Comparison of ENCODE assay signal across 19 mouse cellular contexts in genomic region chr1:73630363-73630762, GRCm38 (mm10).
DNase-seq lines count a peak whose midpoint lies in the region; ATAC-seq lines count a peak whose summit lies in the region.
"Had no signal": no experiment of that assay in that cellular context is flagged by ENCODE, and none has a peak within 500 bp of the region (broad histone marks: within the 10 kb centered on the region; RNA-seq: fewer than 3 reads in every experiment).

No protein-coding gene starts in this region.

- no peak overlapping the region for H3K9ac ChIP-seq in kidney, embryonic 15.5 days
- H3K9ac ChIP-seq in liver, embryonic 11.5 days (ENCODE audit: low read depth, low read length) = no peak overlapping the region
- H3K9ac ChIP-seq in hindbrain, embryonic 13.5 days = no peak overlapping the region
- H3K9ac ChIP-seq: embryonic facial prominence, embryonic 12.5 days; lung, embryonic 15.5 days; neural tube, embryonic 15.5 days had no signal

- 10% methylated on average over 1 of the region's 1 CpGs for WGBS in kidney, embryonic 15.5 days
- 30% methylated on average over 1 of the region's 1 CpGs for WGBS in liver, embryonic 11.5 days
- 59% methylated on average over 1 of the region's 1 CpGs for WGBS in hindbrain, embryonic 13.5 days

- peak; percentile 41 for DNase-seq in kidney, adult 11 months
- DNase-seq in retina, embryonic 14.5 days (ENCODE audit: low spot score) = peak; percentile 19
- DNase-seq in retina, postnatal 1 day = no peak
- DNase-seq in liver, embryonic 11.5 days (ENCODE audit: low spot score) = no peak
- peak; percentile 67 for DNase-seq in yolk sac, embryonic 10.5 days (ENCODE audit: low spot score)
- DNase-seq in right cerebral cortex, adult 2 months (ENCODE audit: low spot score in 2 of 2) = no peak
- DNase-seq: cerebellum, adult 18-20 months; gastrocnemius, postnatal 14 days; heart, postnatal 14 days; left cerebral cortex, postnatal 4 days; thymus, postnatal 36 days had no signal

- H3K4me1 ChIP-seq in kidney, embryonic 15.5 days = no peaks in the 10 kb centered on the region
- H3K4me1 ChIP-seq in liver, embryonic 11.5 days (replicated peaks; ENCODE audit: control insufficient read depth, insufficient read depth, low read length) = no peaks in the 10 kb centered on the region
- no peaks in the 10 kb centered on the region for H3K4me1 ChIP-seq in hindbrain, embryonic 13.5 days (replicated peaks)
- H3K4me1 ChIP-seq: embryonic facial prominence, embryonic 12.5 days; megakaryocyte, embryonic 14.5 days had no signal

- no peaks in the 10 kb centered on the region for H3K36me3 ChIP-seq in kidney, embryonic 15.5 days
- H3K36me3 ChIP-seq in liver, embryonic 11.5 days (ENCODE audit: control insufficient read depth, insufficient read depth, low read length) = no peaks in the 10 kb centered on the region
- no peaks in the 10 kb centered on the region for H3K36me3 ChIP-seq in hindbrain, embryonic 13.5 days
- H3K36me3 ChIP-seq: embryonic facial prominence, embryonic 12.5 days; heart, embryonic 10.5 days; lung, embryonic 15.5 days; neural tube, embryonic 15.5 days had no signal

- no peak overlapping the region for H3K4me2 ChIP-seq in kidney, embryonic 15.5 days
- no peak overlapping the region for H3K4me2 ChIP-seq in liver, embryonic 11.5 days
- no peak overlapping the region for H3K4me2 ChIP-seq in hindbrain, embryonic 13.5 days
- H3K4me2 ChIP-seq: embryonic facial prominence, embryonic 12.5 days; lung, embryonic 15.5 days; neural tube, embryonic 15.5 days had no signal

- no peak overlapping the region for H3K4me3 ChIP-seq in kidney, embryonic 15.5 days (replicated peaks)
- no peak overlapping the region for H3K4me3 ChIP-seq in liver, embryonic 11.5 days (ENCODE audit: low read depth, low read length)
- no peak overlapping the region for H3K4me3 ChIP-seq in hindbrain, embryonic 13.5 days
- H3K4me3 ChIP-seq: embryonic facial prominence, embryonic 12.5 days; heart, embryonic 10.5 days; lung, embryonic 15.5 days; megakaryocyte, embryonic 14.5 days; neural tube, embryonic 15.5 days had no signal

- ATAC-seq in kidney, embryonic 15.5 days (replicated peaks; ENCODE audit: low FRiP score) = no peak
- peak; percentile 61 for ATAC-seq in liver, embryonic 11.5 days (replicated peaks; ENCODE audit: low FRiP score)
- no peak for ATAC-seq in hindbrain, embryonic 13.5 days (ENCODE audit: low FRiP score)
- ATAC-seq: activated CD4-positive, CD25-positive, alpha-beta regulatory T cell, adult 4 months had no signal

- no peak overlapping the region for H3K27ac ChIP-seq in kidney, embryonic 15.5 days
- no peak overlapping the region for H3K27ac ChIP-seq in liver, embryonic 11.5 days (ENCODE audit: low read depth, low read length)
- no peak overlapping the region for H3K27ac ChIP-seq in hindbrain, embryonic 13.5 days
- H3K27ac ChIP-seq: embryonic facial prominence, embryonic 12.5 days; heart, embryonic 10.5 days; lung, embryonic 15.5 days; neural tube, embryonic 15.5 days had no signal

- no peaks in the 10 kb centered on the region for H3K9me3 ChIP-seq in kidney, embryonic 15.5 days (replicated peaks)
- no peaks in the 10 kb centered on the region for H3K9me3 ChIP-seq in liver, embryonic 11.5 days (ENCODE audit: control insufficient read depth, low read length)
- H3K9me3 ChIP-seq in hindbrain, embryonic 13.5 days = no peaks in the 10 kb centered on the region
- H3K9me3 ChIP-seq: embryonic facial prominence, embryonic 12.5 days; heart, embryonic 10.5 days; lung, embryonic 15.5 days; neural tube, embryonic 15.5 days had no signal

- H3K27me3 ChIP-seq in kidney, embryonic 15.5 days = no peaks in the 10 kb centered on the region
- H3K27me3 ChIP-seq in liver, embryonic 11.5 days (replicated peaks; ENCODE audit: control insufficient read depth, insufficient read depth, low read length) = no peaks in the 10 kb centered on the region
- H3K27me3 ChIP-seq in hindbrain, embryonic 13.5 days = 0 out of 2 replicates have a peak, but pooled peaks cover 3% of the 10 kb centered on the region
- H3K27me3 ChIP-seq: embryonic facial prominence, embryonic 12.5 days; lung, embryonic 15.5 days; megakaryocyte, embryonic 14.5 days; neural tube, embryonic 15.5 days had no signal

Comparison
In these comparisons a context has a peak if more than half of its experiments do, and no peak if none do; other contexts are left out.
1. DNase-seq: peak in kidney, adult 11 months (single experiment), retina, embryonic 14.5 days (single experiment) and yolk sac, embryonic 10.5 days (single experiment); none in retina, postnatal 1 day (single experiment), liver, embryonic 11.5 days (single experiment) and right cerebral cortex, adult 2 months (0 of 2).